Mouse (Mus musculus) stomach, postnatal 0 days (tissue): Measurements from ENCODE around the gene Magi2.

ENCODE experiments used
- CTCF ChIP-seq: IDR thresholded peaks from 2 replicates; pipeline ENCODE4 v1.5.1; 2016; ENCODE audit warnings: antibody characterized with exemption, low read depth, mild to moderate bottlenecking, moderate library complexity
- EP300 ChIP-seq: optimal IDR thresholded peaks from 2 replicates; pipeline ENCODE3; 2016; ENCODE audit warnings: antibody characterized with exemption

- TF ChIP-seq EP300 (no peak), CTCF (no peak)
Observed at GRCm38 (mm10) chr5:20362154-20362553, 1135.3 kb downstream of the Magi2 start.
